Mouse (Mus musculus) gonadal fat pad, adult 2 months (tissue): Measurements from ENCODE around the gene Ppfibp2. TPM values are rescaled to one million over a fixed set of nuclear protein-coding genes. Genes with fewer than 3 reads are reported as not detected.

Experiments
- DNase-seq: peaks from one replicate; pipeline ENCODE4 v3.0.0-alpha.2; 2012; ENCODE audit warnings: low read depth
- polyA plus RNA-seq: library from polyadenylated mRNA; depleted of rRNA; stranded (reverse); fragments of >200 nt; gene quantifications from 2 replicates; pipeline ENCODE4 v1.2.3, GENCODE M21; 2012

Ppfibp2 gene
- polyA plus RNA-seq, 1 experiment = 13.2 TPM

DNA sequence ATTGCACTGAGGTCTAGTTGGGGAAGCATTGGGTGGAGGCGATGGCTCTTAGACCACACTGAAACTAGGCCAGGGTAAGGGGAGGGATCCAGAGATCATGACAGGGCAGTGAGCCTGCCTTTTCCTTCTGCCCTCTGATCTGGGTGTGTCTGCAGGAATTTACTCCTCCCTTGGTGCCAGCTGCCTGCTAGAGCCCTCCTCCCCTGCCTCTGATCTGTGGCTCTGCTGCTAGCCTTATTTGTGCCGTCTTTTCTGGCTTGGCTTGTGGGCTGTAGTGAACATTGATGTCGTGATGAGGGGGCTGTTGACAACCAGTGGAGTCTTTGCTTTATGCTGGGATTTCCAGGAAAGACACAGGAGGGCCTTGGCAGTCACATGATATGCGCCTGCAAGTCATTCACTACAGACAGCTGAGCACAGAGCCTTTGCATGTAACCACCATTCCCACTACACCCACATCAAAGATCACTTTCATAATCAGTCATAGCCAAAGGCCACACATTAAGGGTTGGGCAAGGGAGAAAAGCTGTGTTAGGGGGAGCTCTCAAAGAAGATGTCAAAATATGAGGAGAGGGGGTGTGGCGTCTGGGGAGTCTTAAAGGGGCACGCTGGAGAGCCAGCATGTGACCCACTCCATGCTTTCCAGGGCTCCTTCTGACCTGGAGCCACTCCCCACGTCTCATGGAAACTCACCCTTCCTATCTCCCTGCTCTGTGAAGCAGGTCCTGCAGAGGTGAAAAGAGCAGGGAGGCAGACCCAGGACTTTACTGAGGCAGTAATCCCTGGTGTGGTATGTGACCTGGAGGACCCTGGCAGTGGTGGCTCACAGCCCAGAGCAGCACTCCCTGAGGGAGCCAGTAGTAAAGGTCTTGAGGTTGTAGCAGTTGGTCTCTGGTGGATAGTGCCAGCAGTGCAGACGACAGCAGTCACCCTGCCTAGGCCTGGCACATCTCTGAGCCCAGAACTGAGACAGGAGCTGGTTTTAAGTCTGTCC lies 69.4 kb downstream of the Ppfibp2 start:
- DNase-seq = peak; percentile 96

GRCm38 (mm10) chr7:107665221-107665585 lies 70.2 kb downstream of the Ppfibp2 start:
- no peak for DNase-seq

- no peak for DNase-seq
Observed at GRCm38 (mm10) chr7:107665586-107666261, 70.7 kb downstream of the Ppfibp2 start.

GRCm38 (mm10) chr7:107666262-107666902 lies 71.4 kb downstream of the Ppfibp2 start:
- DNase-seq = no peak

- no peak for DNase-seq
Observed at GRCm38 (mm10) chr7:107668514-107668913, 73.5 kb downstream of the Ppfibp2 start.

- DNase-seq = no peak
Observed at GRCm38 (mm10) chr7:107675224-107675623, 80.2 kb downstream of the Ppfibp2 start.

DNA sequence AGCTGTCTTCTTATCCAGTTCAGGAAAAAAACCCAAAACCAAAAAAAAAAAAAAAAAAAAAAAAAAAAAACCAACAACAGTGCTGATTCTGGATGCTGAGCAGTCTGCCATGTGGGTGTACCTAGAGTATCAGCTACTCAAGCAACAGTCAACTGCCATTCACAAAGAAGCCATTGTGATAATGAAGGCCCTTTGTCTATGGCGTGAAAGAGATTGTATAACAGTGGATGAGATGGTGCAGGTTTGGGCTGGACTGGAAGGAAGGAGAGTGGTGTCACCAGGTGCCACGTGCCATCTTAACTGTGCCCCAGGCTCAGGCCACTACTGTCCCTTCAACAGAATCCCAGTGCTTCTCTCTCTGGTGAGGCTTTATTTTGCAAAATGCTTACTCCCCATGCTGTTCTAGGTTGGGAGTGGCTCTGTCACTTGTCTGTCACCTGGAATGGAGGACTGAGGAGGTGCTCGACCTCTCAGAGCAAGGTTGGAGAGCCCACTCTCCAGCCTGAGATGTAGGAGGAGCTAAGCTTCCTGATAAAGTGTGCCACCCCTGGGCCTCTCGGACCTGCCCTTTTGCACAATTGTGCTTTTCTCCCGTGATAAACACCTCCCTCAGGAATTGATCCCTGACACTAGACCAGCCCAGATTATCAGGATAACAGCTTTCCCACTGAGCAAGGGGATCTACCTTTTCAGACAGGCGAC lies 85.3 kb downstream of the Ppfibp2 start:
- DNase-seq = no peak

DNA sequence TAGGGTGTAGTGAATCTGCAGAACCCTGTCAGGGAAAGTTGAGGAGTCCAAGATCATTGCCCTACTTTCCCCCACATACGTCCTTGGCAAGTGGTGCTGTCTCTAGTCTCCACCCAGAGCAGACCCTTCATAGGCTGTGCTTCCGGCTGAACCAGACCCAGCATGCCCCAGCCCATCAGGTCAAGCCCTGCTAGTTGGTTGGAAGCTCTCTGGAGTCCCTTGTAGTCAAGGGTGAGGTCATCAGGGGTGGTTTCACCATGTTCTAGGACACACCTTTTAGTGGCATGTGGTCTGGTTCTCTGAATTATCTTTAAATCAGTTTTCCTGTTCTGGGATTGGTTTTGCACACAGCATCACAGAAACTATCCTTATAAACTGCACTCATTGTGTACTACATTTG lies 86.3 kb downstream of the Ppfibp2 start:
- no peak for DNase-seq

GRCm38 (mm10) chr7:107683162-107683561 lies 88.2 kb downstream of the Ppfibp2 start:
- no peak for DNase-seq

GRCm38 (mm10) chr7:107683622-107684021 lies 88.6 kb downstream of the Ppfibp2 start:
- DNase-seq = no peak

DNA sequence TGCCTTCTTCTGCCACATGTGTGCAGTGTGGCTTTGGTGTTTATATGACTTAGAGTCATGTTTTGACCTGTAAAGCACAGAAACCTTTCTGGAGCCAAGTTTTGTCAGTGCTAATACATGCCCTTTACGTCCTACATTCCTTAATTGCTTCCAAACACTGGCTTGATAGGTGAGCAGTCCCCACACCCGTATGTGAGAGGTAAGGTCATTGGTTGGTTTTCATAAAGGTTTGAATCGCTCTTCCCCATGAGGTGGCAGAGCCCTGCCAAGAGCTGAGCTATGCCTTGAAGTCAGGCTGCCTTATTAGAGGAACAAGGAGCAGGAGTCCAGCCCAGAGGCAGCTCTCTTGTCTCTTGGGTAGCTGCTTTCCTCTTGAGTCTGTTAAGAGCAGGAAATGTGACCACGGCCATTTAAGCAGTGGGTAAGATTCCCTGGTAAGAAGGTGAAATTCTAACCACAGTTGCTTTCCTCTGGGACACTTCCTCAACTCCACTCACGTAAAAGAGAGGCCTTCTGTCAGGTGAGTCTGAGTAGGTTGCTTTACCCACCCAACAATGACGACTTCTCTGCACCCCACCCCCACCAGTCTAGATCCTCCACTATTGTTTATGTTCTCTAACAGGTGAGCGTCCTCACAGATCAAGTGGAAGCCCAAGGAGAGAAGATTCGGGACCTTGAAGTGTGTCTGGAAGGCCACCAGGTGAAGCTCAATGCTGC lies 90.4 kb downstream of the Ppfibp2 start:
- DNase-seq = no peak

GRCm38 (mm10) chr7:107685955-107686285 lies 90.9 kb downstream of the Ppfibp2 start:
- no peak for DNase-seq

DNA sequence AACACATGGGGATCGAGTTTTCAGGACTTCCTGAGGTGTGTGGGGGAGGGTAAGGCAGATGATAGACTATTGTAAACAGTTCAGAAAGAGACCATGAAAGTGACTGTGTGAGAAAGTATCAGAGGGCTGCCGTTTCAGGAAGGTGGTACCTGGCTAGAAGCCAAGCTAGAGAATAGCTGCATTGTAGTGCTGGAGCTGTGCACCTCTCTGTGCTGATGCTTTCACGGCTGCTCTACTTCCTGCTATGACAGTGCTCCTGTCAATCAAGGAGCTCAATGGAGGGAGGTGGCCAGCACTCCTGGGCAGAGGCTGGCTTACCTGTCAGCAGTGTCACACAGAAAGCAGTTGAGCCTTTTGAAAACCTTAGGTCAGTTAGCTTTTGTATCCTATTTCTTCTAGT lies 92.4 kb downstream of the Ppfibp2 start:
- DNase-seq = no peak

DNA sequence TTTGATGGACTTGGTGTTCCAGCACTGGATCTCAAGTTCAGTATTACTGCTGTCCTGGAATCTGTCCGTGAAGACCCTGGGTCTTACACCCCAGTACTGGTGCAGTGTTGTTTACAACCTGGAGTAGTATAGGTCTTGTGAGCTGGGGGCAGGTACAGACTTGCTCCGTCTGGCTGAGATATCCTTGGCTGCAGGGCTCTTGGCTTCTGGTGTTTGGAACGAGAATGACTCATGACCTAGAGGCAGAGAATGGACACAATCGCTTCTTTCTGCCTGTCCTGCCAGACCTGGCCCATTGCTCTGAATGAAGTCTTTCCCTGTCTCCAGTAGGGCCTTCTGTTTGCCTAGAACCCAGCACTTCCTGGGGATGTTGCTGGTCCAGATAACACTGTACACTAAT lies 93.0 kb downstream of the Ppfibp2 start:
- DNase-seq = peak; percentile 92

GRCm38 (mm10) chr7:107690426-107691221 lies 95.6 kb downstream of the Ppfibp2 start:
- DNase-seq = no peak

GRCm38 (mm10) chr7:107691493-107691892 lies 96.5 kb downstream of the Ppfibp2 start:
- DNase-seq = no peak

DNA sequence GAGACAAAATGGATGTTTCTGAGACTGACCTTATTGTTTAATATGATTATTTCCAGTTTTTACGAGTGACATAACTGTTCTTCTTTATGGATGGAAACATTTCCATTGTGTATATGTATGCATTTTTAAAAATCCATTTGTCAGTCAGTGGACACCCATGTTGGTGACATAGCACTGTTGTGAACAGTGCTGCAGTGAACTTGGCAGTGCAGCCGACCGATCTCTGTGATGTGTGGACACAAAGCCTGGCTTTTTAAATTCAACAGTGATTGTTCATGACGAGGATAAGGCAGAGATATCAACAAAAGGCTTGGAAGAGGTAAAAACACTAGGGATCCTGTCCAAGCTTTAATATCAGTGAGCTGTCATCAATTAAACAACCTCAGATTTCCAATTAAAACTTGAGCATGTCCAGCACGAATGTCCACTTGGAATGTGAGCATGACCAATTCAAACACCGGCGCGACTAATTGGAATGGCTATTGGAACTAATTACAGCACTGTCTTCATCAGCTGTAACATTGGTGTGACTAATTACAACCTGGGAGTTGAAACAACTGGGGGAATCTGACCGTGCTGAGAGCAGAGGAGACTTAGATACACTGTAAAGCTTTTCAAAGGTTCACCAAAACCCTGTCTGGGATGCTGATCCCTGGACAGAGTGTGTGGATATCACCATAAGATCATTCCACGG lies 99.4 kb downstream of the Ppfibp2 start:
- no peak for DNase-seq

DNA sequence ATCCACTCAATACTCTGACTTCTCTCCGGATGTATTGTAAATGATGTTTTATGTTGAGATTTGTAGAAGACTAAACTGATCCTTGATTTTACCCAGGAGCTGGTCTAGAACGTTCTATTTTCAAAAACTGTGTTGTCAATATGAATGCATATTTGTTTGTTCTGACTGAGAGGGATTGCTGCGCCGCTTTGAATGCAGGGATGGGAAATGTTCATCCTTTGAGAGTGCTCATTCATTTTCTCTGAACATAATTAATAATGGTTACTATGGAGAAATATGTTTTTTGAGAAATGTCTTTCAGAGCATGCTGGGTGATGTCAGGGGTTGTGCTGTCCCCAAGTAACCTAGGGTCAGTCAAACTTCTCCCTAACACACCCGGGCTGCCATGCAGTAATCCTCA lies 102.1 kb downstream of the Ppfibp2 start:
- DNase-seq = no peak

DNA sequence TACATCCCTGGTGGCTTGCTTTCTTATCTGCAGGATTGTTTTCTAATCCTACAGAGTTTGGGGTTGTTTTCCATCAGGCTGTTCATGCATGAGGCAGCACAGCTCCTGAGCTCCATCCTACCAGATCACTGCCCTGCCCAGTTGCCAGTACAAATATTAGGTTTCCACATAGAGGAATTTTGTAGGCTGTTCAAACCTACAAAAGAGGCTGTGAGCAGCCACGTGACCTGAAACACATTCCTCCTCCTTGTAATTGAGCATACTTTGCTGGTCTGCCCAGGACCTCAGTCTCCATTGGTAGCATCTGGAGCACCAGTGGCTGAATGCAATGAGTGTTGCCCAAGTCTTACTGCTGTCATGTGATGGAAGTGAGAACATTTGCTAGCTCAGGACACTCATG lies 104.9 kb downstream of the Ppfibp2 start:
- DNase-seq = no peak

- DNase-seq = no peak
Observed at GRCm38 (mm10) chr7:107700646-107701045, 105.6 kb downstream of the Ppfibp2 start.
